Mouse (Mus musculus) heart, adult 2 months (tissue): Measurements from ENCODE around the gene Foxn3.

ENCODE experiments used
- CTCF ChIP-seq: fragments of 200-600 bp; IDR thresholded peaks from 2 replicates; pipeline ENCODE4 v1.8.1; 2022; ENCODE audit warnings: antibody characterized with exemption, mild to moderate bottlenecking, moderate library complexity
- EP300 ChIP-seq: fragments of 200-500 bp; IDR thresholded peaks from 2 replicates; pipeline ENCODE4 v1.6.1; 2011; ENCODE audit warnings: low read depth, low read length, control low read depth; ENCODE audit not compliant: insufficient read depth

- TF ChIP-seq CTCF, result no peak
- TF ChIP-seq EP300, result no peak
Measured at GRCm38 (mm10) chr12:99518126-99518525, 45.3 kb downstream of the Foxn3 start.
